Mouse (Mus musculus): ENCODE results near the gene Fig4.

Fig4 gene

GRCm38 (mm10) chr10:41260243-41261006, 42.6 kb downstream of the Fig4 start:
- DNase-seq: no peak

DNA sequence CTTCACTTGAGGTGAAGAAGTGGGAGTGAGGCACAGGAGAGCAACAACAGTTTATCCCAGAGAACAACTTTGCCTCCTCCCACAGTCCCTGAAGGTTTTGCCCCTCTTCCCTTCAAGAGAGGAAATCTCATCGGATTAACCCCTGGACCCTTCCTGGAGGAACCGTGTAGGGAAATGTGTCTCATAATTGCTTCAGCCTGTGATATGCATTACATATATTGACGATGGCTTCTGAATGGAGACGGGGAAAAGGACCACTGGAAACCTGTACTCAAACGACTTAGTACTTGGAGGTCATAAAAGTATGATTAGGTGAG, 52.4 kb downstream of the Fig4 start:
- no peak for DNase-seq

DNA sequence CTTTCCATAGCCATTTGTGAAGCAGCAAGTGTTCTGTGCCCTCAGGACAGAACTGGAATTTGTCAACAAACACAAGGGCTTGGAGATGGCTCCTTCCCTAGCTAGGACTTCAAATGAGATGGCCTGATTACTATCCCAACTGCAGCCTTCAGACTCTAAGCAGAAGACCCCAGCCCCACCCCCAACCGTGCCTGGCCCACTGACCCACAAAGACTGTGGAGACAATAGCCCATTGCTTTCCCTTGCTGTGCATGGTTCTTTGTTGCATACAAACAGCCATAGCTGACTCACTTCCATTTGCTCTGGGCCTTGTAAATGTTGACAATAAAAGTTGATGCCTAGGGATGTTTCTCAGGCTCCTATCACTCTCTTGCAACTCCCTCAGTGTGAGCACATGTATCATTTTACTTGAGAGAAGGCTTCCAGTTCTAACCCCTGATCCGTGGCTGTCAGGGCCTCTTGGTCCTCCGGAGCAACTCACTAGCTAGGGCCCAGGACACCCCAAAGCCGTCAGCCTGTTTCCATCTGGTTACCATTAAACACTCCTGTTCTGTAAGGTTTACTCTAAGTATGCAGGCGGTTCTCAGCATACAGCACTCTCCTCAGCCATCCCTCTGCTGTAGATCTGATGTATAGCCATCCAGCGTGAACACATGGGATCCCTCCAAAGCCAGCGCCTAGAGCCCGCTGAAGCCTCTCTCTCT, 52.9 kb downstream of the Fig4 start:
- no peak for DNase-seq

DNA sequence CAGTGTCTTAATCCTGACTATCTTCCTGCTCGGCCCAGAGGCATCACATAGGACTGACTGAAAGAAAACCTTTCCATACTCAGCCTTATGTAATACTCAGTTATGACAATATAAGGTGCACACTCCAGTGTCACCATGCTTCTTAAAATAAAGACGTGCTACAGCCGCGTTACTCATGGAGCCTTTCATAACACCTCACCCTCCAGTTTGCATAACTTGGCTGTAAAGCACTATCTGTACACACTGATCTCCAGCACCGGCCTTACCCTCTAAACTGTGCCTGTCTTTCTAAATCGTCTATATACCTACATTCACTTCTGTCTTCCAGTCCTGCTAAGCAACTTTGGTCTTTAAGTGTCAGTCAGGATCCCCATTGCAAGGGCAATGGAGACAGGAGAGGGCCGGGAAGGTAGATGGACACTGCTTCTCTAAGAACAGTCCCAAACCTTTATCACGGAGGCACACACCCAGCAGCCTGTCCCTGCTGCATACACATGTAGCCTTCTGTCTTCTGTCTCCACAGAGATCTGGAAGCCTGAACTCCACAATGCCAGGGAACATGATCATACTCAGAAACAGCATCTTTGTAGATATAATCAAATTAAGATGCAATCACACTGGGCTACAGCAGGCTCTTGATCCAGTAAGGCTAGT, 53.9 kb downstream of the Fig4 start:
- DNase-seq: no peak

- no peak for DNase-seq
These were observed 55.1 kb downstream of the Fig4 start for GRCm38 (mm10) chr10:41247800-41248473.

- no peak for DNase-seq
These were observed 56.9 kb downstream of the Fig4 start for GRCm38 (mm10) chr10:41246111-41246510.

DNA sequence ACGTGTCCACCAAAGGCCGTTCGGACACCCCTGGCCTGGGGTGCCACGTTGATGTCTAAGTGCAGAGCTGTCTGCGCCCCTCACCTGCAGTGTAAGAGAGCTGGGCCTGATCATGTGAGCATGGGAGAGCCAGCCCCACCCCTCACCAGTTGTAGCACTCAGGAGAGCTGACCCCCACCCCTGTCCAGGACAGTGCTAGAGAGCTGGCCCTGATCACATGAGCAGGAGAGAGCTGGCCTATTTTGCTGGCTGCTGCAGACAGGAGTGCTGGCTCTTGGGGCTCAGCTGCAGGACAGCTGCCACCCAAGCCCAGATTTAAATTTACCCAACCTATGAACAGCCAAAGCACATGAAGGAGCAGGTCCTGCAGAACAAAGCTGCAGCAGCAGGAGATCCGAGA, 57.6 kb downstream of the Fig4 start:
- no peak for DNase-seq

- DNase-seq: no peak
These were observed 58.0 kb downstream of the Fig4 start for GRCm38 (mm10) chr10:41245028-41245427.

- DNase-seq: no peak
These were observed 59.1 kb downstream of the Fig4 start for GRCm38 (mm10) chr10:41243930-41244329.

GRCm38 (mm10) chr10:41241558-41242242, 61.4 kb downstream of the Fig4 start:
- no peak for DNase-seq

GRCm38 (mm10) chr10:41241080-41241479, 62.0 kb downstream of the Fig4 start:
- DNase-seq: no peak

DNA sequence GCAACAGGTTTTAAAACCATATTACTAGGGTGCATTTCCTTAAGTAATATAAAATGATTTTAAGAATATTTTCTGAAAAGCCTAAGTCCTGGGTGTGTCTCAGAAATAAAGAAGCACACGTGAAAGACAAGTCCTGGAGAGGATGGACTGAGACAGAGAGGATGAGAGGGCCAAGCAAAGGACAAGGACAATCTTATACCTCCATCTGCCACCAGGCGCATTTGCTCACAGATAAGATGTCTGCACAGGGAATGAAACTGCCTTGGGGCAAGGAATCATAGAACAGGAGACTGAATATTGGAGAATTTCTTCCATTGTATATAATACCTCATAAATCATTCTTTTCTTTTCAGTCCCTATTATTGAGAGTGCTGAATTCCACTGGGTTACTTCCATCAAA, 67.0 kb downstream of the Fig4 start:
- DNase-seq: no peak

- DNase-seq: no peak
These were observed 67.5 kb downstream of the Fig4 start for GRCm38 (mm10) chr10:41235584-41235983.

DNA sequence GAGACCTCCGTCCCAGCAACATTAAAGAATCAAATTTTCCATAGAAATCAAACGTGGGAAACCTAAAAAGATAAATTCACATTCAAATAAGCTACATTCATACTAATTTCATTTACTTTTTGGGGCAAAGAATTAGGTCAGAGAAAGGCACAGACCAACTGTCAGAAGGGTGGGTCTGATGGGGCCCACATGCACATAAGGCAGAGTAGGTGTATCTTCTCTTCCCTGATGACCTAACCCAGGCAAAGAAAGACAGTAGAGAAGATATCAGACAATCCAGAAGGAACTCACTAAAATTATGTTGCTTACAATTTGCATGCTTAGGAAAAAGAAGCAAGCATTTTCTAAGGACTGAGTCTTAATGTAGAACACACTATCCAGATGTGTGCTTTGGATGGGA, 67.9 kb downstream of the Fig4 start:
- DNase-seq: no peak

- no peak for DNase-seq
These were observed 68.5 kb downstream of the Fig4 start for GRCm38 (mm10) chr10:41234552-41234951.

GRCm38 (mm10) chr10:41233140-41233539, 69.9 kb downstream of the Fig4 start:
- DNase-seq: no peak

- no peak for DNase-seq
These were observed 71.8 kb downstream of the Fig4 start for GRCm38 (mm10) chr10:41231163-41231835.

DNA sequence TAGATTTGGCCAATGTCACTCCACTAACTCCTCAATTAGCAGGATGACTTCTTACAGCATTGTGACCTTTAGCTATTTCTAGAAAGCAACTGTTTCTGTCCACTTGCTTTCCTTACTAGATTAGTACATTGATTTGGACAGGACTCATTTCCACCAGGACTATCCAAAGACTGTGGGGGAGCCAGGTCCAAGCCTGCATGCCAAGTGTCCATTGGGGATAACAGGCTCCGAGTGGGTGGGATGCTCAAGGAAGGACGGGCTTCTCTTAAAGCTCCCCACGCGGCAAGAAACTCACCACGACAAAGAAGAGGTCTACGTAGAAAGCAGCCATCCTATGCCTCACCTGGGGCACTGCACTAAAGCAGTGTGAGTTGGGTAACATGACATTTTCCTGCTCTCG, 75.4 kb downstream of the Fig4 start:
- no peak for DNase-seq

GRCm38 (mm10) chr10:41223499-41223898, 79.6 kb downstream of the Fig4 start:
- DNase-seq: no peak

- DNase-seq: no peak
These were observed 81.9 kb downstream of the Fig4 start for GRCm38 (mm10) chr10:41221204-41221603.

DNA sequence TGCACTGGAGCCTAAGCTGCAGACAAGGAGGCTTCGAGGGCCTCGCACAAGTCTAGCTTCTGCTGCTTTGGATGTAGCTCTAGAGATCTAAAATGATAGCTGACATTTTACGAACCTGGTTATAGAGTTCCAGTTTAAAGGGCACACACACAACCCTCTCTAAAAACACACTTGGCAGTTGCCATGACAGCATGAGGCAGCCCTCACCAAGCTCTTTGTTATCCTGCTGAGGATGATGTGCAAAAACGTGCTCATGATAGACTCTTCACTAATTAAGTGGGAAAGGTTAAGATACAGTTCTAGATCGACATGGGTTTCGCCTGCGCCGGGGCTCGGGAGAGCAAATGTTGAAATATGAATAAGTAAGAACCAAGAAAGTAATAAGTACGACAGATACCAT, 84.2 kb downstream of the Fig4 start:
- DNase-seq: no peak

- no peak for DNase-seq
These were observed 89.0 kb downstream of the Fig4 start for GRCm38 (mm10) chr10:41214083-41214482.
